Mouse (Mus musculus) erythroblast, adult 5-6 weeks (primary cell): Measurements from ENCODE around the gene Tmem101. TPM values are rescaled to one million over a fixed set of nuclear protein-coding genes. Genes with fewer than 3 reads are reported as not detected.

Experiments
- ATAC-seq: replicated peaks from 2 replicates; pipeline ENCODE4 v1.8.0; 2016; ENCODE audit warnings: moderate number of reproducible peaks, mild to moderate bottlenecking, moderate TSS enrichment, inconsistent platforms; ENCODE audit not compliant: poor library complexity, low FRiP score, severe bottlenecking
- total RNA-seq, 2 experiments: library from RNA; stranded (forward) in 1 of 2; stranded (reverse) in 1 of 2; fragments of 150-400 nt in 1 of 2; fragments of 200-764, 138-1000 nt in 1 of 2; gene quantifications; 2 replicates each; pipeline versions ENCODE4 v1.2.3 to v1.2.4; 2015 to 2017; ENCODE audit warnings: low replicate concordance in 2 of 2

Tmem101 gene
- total RNA-seq (2015; ENCODE audit: low replicate concordance) = 0.96 and 3.8 TPM in 2 replicates
- total RNA-seq (2017; ENCODE audit: low replicate concordance) = 3.1 and 4.0 TPM in 2 replicates

DNA sequence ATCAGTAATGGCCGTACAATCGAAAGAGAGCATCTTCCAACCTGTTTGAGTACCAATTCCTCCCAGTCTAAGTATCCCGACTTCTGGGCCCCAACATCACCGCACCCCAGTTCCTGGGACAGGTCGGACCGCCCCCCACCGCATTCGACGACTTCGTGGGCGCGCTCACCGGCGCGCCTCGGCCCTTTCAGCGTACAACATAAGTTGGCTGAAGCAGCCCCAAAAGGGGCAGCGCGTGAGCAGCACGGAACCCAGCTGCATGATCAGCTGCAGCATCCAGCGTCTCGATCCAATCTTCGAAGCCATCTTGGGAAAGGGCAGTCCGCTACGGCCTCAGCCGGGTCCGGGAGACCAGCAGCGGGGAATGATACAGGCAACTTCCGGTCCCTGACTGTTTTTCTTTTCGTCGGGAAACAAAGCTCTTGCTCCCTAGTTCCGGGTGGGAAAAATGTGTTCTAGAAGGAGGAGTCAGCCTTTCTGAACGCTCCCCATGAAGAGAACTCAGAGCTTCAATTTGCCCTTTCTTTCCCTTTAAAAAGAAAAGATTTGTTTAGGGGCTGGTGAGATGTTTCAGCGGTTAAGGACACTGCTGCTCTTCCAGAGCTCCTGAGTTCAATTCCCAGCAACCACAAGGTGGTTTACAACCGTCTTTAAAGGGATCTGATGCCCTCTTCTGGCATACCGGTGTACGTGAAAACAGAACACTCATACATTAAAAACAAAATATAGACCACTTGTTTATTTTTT lies at the start of gene Tmem101:
Tmem101 (minus strand) TSS at position 366 of the 747 bp plus-strand sequence.
- ATAC-seq = peak; percentile 91

DNA sequence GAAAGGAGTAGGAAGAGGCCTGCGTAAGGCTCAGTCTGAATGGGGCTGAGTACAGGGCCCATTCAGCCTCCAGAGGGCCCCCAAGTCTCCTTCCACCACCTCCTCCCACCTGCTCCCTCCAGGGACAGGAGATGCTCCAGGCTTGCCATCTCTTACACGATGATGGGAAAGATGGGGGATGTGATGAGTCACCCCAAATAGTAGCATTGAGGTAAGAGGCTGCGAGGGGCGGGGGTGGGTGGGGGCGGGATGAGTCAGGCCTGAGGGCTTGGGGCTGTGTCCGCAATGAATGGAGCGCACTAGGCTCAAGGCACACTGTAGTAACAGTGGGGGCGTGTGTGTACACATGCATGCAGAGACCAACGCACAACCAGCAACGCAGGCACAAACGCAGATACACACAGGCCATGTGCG lies 45.2 kb upstream of the Tmem101 start:
- no peak for ATAC-seq

DNA sequence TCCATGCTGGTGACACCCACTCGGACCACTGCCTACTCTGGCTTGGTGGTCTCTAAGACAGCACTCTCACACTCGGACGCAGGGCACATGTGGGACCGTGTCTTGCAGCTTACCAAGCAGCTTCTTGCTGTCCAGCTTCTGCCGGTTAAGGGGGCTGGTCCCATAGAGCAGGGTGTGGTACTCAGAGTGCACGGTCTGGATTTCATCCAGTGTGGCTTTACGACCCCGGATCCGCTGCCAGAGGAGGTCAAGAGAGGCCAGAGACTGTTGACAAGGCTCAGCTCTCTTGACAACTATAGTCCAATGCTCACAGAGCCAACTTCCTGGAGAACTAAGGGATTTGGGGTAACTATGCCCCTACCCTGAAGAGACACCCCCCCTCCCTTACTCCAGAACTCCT lies 43.7 kb upstream of the Tmem101 start:
- no peak for ATAC-seq

DNA sequence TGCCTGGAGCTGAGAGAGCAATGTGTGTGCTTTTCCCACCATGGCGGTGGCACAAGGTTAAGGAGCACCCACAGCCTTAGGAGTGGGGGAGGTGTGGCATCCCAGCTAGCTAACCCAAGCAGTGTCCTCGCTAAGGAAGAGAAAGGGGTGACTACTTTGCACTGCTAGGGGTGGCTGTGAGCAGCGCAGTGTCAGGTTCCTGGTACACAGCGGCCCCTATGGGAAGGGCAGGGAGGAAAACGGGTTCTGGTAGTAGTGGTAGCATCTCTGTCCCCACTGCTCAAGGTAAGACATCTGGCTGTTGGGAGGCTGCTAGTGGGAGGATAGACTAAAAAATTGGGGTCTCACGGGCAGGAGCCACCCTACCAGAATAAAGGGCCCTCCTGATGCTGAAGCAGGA lies 42.0 kb upstream of the Tmem101 start:
- no peak for ATAC-seq

DNA sequence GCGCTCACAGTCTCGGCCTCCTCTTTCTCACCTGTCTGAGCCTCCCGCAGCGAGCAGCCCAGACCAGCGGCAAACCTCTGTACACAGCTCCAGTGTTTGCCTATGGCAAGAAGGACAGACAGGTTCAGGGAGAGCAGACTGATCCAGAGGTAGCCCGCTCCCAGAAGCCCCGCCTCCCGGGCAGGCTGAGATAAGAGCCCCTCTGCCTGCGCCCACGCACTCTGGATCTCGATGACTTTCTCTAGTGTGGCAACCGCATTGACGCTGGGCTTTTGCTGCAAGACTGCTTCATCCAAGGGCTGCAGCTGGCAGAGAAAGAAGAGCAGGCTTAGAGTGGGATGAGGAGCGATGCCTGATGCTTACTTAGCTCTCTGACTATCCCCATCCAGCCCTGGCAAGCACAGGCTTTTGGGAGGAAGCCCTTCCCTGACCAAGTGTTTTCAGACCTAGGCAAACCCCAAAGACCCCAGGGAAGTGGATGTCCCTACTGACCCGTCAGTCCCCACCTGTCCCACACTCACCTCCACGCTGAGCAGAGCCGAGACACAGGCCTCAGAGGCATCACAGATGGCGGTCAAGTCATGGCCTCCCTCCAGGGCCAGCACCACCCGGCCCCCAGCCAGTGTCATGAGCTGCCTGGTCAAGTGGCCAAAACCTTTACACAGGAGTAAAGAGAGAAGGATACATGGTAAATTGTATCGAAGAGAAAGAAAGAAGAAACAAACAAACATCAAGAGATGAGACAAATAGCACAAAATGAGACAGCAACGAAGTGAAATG lies 40.0 kb upstream of the Tmem101 start:
- no peak for ATAC-seq

DNA sequence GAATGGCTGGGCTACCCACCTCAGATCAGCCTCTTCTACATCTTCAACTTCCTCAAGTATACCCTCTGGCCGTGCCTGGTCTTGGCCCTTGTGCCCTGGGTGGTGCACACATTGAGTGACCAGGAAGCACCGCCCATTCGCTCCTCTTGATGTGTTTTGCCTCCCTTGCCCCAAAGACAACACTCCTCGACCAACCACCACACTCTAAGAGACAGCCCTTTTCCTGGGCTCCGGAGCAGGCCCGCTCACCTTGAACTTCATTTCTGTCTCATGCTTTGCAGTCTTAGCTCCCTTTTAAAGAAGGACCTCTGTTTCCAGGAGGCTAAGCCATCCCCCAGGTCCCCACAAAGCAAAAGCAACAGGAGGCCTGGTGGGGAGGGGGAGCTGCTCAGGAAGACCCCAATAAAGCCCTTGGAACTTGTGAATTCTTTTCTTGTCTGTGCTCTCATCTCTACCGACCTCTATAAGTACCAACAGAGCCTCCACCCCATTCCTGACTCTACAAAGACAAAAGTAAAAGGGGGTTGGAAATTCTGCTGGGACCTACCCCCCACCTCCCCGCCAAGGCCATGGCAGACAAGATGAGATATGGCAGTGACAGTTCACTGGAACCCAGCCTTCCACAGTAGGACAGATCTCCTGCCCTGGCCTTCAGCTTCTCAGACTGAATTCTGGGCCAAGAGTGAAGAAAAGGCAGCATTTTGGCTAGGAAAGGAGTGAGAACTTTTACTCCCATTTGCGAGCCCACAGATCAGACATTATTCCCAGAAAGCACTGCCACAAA lies 37.6 kb upstream of the Tmem101 start:
- no peak for ATAC-seq

DNA sequence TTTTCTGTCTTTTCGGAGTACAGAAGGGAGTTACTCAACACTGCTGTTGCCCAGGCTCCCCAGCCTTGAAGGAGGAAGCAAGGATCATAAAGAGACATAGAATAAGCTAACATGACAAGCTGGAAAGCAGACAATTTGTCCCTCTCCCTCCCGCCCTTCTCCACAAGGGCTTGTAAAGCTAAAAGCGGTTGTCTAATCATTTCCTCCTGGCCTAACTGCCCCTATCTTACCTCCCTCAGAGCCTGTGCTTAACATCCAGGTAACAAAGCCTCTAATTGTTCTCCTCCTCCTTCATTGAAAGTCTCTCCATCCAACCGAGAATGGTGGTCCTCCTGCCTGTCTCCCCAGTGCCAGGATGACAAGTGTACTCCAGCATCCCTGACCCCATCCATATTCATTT lies 34.6 kb upstream of the Tmem101 start:
- ATAC-seq = no peak

DNA sequence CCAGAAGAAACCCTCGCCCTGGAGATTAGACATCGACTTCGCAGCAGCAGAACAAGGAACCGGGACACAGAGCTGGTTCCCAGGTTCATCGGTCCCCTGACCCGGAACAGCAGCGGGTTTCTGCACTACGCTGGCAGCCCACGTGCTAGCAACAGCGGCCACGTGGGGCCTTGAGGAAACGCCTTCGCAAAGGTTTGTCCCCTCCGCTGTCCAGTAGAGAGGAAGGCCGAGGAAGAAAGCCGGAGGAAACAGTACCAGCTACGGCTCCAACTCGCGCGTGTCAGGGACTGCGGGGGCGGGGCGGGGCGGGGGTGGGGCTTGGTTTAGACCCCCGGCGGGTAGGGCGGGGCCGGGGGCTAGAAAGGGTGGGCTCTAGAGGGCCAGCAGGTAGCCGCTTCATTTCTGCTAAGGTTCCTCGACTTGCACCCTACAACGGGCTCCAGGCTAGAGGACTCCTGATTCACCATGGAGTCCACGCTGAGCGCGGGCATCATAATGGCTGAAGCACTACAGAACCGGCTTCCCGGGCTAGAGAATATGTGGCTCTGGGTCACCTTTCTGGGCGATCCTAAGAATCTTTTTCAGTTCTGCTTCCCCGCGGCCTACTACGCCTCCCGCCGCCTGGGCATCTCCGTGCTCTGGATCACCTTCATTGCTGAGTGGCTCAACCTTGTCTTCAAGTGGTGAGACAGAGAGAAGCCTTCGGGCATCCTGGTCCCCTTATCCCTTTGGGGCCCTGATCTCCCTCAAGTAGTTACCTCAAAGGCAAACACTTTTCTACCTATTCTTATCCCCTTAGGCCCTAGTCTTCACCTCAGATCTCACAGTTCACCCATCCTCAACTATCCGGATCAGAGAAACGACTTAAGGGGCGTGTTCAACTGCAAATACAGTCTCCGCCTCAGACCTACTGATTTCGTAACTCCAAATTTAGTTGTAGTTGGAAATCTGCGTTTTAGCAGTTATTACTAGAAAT lies 33.5 kb upstream of the Tmem101 start, which contains the start of gene G6pc3:
G6pc3 (plus strand) TSS at position 160 of the 976 bp plus-strand sequence.
- peak; percentile 42; the same call in 1 of the 2 replicates for ATAC-seq

DNA sequence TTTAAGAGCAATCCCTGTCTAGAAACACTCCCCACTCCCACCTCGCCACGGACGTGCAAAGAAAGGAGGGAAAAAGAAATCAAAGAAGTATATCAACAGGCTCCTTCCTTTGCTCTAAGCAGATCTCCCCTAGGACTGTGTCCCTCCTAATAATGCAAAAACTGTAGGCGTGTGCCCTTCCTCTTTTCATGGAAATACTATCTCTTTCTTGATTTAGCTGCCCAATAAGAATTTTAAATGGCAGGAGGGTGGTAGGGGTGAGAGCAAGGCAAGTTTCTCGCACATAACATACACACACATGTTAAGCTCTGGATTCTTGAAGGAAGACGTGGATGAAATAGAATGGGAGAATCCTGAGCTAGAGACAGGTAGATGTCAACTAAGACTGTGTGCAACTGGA lies 32.8 kb upstream of the Tmem101 start:
- ATAC-seq = no peak

DNA sequence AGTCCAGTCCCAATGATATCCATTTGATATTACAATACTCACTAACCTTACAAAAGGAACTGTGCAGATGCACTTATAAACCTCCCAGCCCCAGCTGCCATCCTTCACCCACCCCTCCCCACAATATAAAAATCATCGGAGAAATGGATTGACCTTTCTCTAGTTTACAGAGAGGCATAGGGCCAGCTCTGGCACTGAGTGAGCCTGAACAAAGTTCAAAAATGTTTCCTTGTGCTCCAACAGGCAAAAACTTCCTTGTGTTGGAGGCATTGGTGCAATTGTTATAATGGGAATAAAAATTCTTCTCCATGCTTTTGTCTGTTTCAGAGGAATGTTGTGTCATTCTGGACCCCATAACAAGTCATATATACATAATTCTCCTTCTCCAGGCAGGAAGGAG lies 30.0 kb upstream of the Tmem101 start:
- ATAC-seq = no peak

DNA sequence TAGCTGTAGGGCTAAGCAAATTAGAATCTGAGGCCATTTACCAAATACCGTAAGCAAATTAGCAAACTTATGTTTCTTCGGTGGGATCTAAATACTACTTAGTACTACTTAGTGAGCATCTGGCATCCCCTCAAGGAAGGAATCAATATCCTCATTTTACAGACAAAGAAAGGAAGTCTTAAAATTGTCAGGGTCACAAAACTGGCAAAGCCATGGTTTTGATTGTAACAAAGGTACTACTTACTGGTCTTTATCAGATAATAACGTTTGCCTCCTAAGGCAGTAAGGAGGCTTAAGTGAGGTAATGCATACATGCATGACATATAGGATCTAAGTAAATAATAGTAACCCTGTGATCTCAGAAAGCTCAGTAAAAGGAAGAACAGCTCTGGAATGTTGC lies 29.5 kb upstream of the Tmem101 start:
- ATAC-seq = no peak

DNA sequence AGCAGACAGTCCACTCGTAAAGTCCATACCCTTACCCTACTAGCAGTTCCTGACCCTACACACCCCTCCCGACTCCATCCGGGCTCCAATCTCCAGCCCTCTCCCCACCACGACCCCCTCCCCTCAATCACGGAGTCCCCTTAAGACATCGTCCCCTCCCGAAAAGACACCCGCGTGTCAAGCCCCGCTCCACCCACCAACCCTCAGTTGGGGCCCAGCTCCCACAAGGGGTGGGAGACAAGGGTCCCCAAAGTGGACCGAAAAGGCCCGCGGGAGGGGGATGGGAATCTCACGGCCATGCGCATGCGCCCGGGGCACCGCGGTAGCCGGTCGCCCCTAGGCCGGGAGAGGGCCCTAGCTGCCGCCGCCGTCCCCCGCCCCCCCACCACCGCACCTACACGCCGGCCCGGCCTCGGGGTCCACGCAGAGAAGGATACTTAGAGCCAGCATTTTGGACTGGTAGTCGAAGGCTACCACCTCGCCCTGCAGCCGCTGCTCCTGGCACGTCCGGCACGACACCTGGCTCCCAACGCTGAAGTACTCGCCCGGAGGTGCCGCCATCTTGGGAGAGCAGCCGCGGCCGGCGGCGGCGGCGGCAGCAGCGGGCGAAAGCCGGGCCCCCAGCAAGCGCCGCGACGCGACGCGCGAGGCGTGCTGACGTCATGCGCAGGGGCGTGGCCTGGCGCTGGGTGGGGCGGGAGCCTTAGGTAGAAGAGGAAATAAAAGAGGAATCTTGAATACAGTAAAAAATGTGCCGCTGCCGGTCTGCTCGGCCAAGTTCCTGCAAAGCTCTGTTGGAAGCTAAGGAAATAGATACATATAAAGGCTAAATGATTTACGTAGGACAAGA lies 28.7 kb upstream of the Tmem101 start, which contains the start of gene Lsm12:
Lsm12 (minus strand) TSS at position 651 of the 850 bp plus-strand sequence.
- ATAC-seq = peak; percentile 91

DNA sequence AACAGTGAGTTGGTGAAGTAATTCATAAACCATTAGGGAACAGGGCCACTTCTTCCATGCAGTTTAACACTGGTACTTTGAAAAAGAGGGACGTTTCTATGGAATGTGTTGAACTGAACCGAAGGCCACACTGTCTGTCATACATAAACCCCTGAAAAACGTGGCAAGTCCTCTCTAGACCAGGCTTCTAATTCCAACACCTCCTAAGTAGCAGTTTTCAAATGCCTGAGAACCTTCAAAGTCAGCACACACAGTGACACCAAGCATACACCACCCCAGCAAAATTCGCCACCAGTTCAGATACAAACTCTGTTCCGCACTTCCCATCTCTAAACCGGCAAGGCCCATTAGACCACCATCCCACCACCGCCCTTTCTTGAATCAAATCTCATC lies 28.0 kb upstream of the Tmem101 start:
- ATAC-seq = peak; percentile 20; the same call in 1 of the 2 replicates

DNA sequence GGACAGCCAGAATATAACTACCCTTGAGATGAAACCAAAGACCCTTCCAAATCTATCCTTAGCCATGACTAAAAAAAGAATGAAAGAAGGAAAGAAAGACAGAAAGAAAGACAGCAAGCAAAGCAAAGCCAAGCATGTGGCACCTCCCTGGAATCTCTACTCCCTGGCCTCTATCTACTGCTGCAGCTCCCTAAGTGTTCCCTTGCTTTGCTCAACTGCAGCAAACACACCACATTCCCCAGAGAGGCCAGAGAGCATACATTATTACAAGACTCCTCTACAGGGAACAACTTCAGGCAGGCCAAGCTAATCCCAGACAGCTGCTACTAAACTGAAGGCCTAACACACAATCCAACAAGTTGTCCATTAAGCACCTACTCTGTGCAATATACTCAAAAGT lies 23.6 kb upstream of the Tmem101 start:
- no peak for ATAC-seq

DNA sequence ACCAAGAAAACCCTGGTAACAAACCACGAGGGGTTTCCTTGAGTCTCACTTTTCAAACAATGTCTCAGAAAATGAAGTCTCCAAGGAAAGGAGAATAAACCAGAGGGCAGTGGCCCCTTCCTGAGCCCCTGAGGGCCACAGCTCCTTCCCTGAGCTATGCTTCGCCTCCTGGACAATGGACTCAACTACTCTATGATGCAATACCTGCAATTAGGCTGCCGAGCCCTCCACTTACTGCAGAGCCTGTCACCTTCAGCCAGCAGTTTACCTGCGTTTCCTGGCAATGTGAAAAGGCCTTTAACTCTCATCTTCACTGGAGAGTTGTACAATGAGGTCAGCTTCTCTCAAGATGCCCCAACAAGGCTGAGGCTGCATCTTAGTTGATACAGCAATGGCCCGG lies 12.5 kb upstream of the Tmem101 start:
- no peak for ATAC-seq

DNA sequence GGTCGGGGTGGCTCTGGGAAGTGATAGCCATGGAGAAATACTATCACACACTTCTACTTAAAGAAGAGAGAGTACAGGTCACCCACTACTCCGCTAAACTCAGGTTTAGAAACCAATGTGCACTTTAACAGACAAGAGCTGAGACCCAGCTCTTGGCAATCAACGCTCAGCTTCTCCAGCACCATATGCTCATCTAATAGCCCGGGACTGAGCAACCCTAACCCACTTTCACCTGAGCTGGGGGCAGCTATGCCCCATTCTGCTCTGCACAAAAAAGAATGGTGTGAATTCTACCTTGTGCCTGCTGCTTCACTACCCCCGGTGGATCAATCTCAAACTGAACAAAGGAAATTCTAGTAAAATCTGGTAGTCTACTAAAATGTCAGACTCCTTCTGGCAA lies 11.3 kb upstream of the Tmem101 start:
- no peak for ATAC-seq

DNA sequence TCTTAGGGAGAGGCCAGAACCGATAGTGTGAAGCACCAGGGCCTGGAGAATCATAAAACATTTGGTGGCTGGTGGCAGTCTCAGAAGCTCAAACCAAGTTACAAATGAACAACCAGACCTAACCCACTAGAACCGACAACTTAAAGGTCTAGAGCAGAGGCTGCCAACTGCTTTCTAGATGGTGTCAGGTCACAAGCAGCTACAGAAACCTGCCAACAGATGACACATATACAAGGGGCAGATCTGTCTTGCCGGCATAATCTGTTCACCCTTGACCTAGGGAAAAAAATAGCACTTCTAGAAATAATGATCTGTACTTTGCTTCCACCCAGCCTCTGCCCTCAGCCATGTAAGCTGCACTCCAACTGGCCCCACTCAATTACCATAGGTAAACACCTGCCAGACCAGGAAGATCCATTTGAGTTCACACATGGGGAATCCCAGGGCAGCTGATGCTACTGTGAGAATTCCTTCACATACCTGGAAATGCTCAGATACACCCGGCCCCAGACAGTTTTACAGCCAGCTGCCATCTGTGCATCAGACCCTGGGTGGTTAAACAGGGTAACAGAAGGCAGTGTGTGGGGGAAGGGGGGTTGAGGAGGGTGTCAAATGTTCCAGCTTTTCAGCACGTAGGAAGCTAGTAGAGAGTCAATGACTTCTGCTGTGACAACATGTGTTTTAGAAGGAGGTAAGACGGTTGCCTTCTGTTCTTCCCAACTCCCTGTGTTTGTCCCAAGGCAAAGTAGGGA lies 9.9 kb upstream of the Tmem101 start:
- ATAC-seq = no peak
